Mouse (Mus musculus): ENCODE measurements around the gene Gab1. TPM values are rescaled to one million over a fixed set of nuclear protein-coding genes. Genes with fewer than 3 reads are reported as not detected.
A peak's percentile ranks its signal among the peaks of the same experiment; 100 is the strongest.

The Gab1 gene
- polyA plus RNA-seq, 1 experiment: 0.24 TPM

- TF ChIP-seq GATA1 (IDR thresholded peaks at IDR 0.05; ENCODE audit: low read length) (no peak), TAL1 (IDR thresholded peaks at IDR 0.05; ENCODE audit: low read length) (no peak)
- no peaks in the 10 kb centered on the region for H3K27me3 ChIP-seq (ENCODE audit: control insufficient read depth)
- H3K36me3 ChIP-seq (ENCODE audit: control insufficient read depth): peaks cover 36% of the 10 kb centered on the region
- H3K4me3 ChIP-seq (replicated peaks): peak overlapping the region; percentile 74
- H3K9me3 ChIP-seq (ENCODE audit: control insufficient read depth, low read length): peaks cover 2% of the 10 kb centered on the region; the same call in 1 of the 2 replicates
- peaks cover 22% of the 10 kb centered on the region for H3K4me1 ChIP-seq (ENCODE audit: control insufficient read depth)
These were observed 142.3 kb downstream of the Gab1 start for GRCm38 (mm10) chr8:80738046-80738387.

GRCm38 (mm10) chr8:80732326-80732725, 148.0 kb downstream of the Gab1 start:
- no peaks in the 10 kb centered on the region for H3K27me3 ChIP-seq (ENCODE audit: control insufficient read depth)
- TF ChIP-seq TAL1 (IDR thresholded peaks at IDR 0.05; ENCODE audit: low read length): no peak
- TF ChIP-seq GATA1 (IDR thresholded peaks at IDR 0.05; ENCODE audit: low read length): no peak
- no peaks in the 10 kb centered on the region for H3K9me3 ChIP-seq (ENCODE audit: control insufficient read depth, low read length)
- H3K4me3 ChIP-seq (replicated peaks): no peak overlapping the region
- H3K4me1 ChIP-seq (ENCODE audit: control insufficient read depth): peaks cover 10% of the 10 kb centered on the region
- peaks cover 93% of the 10 kb centered on the region for H3K36me3 ChIP-seq (ENCODE audit: control insufficient read depth)

DNA sequence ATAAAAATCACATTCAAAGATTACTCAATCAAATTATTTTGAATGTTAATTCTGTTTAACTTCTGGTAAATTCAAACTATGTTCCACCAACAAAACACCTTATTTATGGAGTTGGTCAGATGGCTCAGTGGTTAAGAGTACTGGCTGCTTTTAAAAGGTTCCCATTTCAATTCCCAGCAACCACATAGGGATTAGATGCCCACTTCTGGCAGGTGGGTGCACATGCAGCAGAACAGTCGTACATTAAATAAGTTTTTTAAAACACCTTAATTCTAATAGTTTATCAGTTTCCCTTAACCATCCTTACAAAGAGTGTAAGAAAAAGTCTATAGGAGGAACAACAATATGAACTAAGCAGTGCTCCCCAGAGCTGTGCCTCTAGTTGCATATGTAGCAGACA, 165.9 kb downstream of the Gab1 start:
- Histone ChIP-seq H3K4me1 (ENCODE audit: control insufficient read depth) (peaks cover 2% of the 10 kb centered on the region; the same call in 1 of the 2 replicates), H3K4me3 (replicated peaks) (no peak overlapping the region), H3K9me3 (ENCODE audit: control insufficient read depth, low read length) (no peaks in the 10 kb centered on the region; the same call in 1 of the 2 replicates), H3K36me3 (ENCODE audit: control insufficient read depth) (peaks cover 96% of the 10 kb centered on the region), H3K27me3 (ENCODE audit: control insufficient read depth) (no peaks in the 10 kb centered on the region)
- no peak for TF ChIP-seq GATA1 (IDR thresholded peaks at IDR 0.05; ENCODE audit: low read length)
- TF ChIP-seq TAL1 (IDR thresholded peaks at IDR 0.05; ENCODE audit: low read length): no peak

Other genes with a start within 250 kb of the Gab1 start
- gene Smarca5, start 141.0 kb downstream of the Gab1 start, polyA plus RNA-seq (2012): 0.96 and 1.3 TPM in 2 replicates
- gene Usp38, start 134.4 kb upstream of the Gab1 start, polyA plus RNA-seq (2012): 0.21 and 0.24 TPM in 2 replicates

All from erythroblast, embryonic 14.5 days (primary cell).